ENCODE assay signal across 12 mouse cellular contexts in genomic region chr13:49556203-49556602, GRCm38 (mm10). TPM values are rescaled to one million over a fixed set of nuclear protein-coding genes. Genes with fewer than 3 reads are reported as not detected.
A peak's percentile ranks its signal among the peaks of the same experiment; 100 is the strongest.
DNase-seq lines count a peak whose midpoint lies in the region; TF ChIP-seq lines count a peak whose summit lies in the region.
"Had no signal": no experiment of that assay in that cellular context is flagged by ENCODE, and none has a peak within 500 bp of the region (broad histone marks: within the 10 kb centered on the region; RNA-seq: fewer than 3 reads in every experiment).

No protein-coding gene starts in this region.

- TF ChIP-seq CTCF in thymus, adult 2 months (IDR thresholded peaks at IDR 0.05; ENCODE audit: borderline replicate concordance, control insufficient read depth, extremely low read depth, insufficient read depth, low read length, poor library complexity), result no peak

- WGBS in thymus, adult 2 months, result 94% methylated on average over 1 of the region's 1 CpGs

- H3K4me3 ChIP-seq in thymus, adult 2 months (ENCODE audit: control insufficient read depth, insufficient read depth, low read length), result no peak overlapping the region
- H3K4me3 ChIP-seq: liver, embryonic 15.5 days; neural tube, embryonic 12.5 days had no signal

- no peaks in the 10 kb centered on the region for H3K27me3 ChIP-seq in thymus, adult 2 months (ENCODE audit: control insufficient read depth, insufficient read depth, low read length)
- H3K27me3 ChIP-seq: liver, embryonic 15.5 days; neural tube, embryonic 12.5 days had no signal

- no peaks in the 10 kb centered on the region for H3K4me1 ChIP-seq in thymus, adult 2 months (replicated peaks; ENCODE audit: control insufficient read depth, insufficient read depth, low read length)
- H3K4me1 ChIP-seq: neural tube, embryonic 12.5 days had no signal

- no peak overlapping the region for H3K27ac ChIP-seq in thymus, adult 2 months (ENCODE audit: control insufficient read depth, insufficient read depth, low read length)
- H3K27ac ChIP-seq: liver, embryonic 15.5 days; neural tube, embryonic 12.5 days had no signal

- H3K36me3 ChIP-seq in thymus, adult 2 months (ENCODE audit: control insufficient read depth, insufficient read depth, low read length), result no peaks in the 10 kb centered on the region
- H3K36me3 ChIP-seq: liver, embryonic 15.5 days; neural tube, embryonic 12.5 days had no signal

- DNase-seq in gastrocnemius, adult 18-20 months (ENCODE audit: low spot score), result peak; percentile 48
- DNase-seq in gastrocnemius, postnatal 4 days (ENCODE audit: low spot score in 2 of 2), result no peak
- peak; percentile 28 for DNase-seq in 416B (ENCODE audit: low read depth)
- DNase-seq in brain, adult 2 months (ENCODE audit: low read depth, low spot score), result peak; percentile 49
- peak; percentile 6 for DNase-seq in induced T-regulatory cell, adult 2 months (ENCODE audit: low read depth)
- no peak for DNase-seq in thymus, adult 2 months
- DNase-seq in spleen, postnatal 14 days (ENCODE audit: low spot score in 2 of 2), result no peak
- DNase-seq in kidney, adult 18-20 months, result no peak
- DNase-seq: midbrain, embryonic 14.5 days; thymus, postnatal 36 days had no signal

- no peak for TF ChIP-seq POLR2A in thymus, adult 2 months (IDR thresholded peaks at IDR 0.05; ENCODE audit: control insufficient read depth, extremely low read depth, insufficient read depth, low read length, poor library complexity)

RNA-seq across cellular contexts. Expression of gene Aspn, which starts 12.0 kb away (rescaled TPM):
- 10 to 100 TPM in 1 of 2 experiments, 1 to 10 TPM in 1; 7.6 to 14.9 TPM for total RNA-seq in gastrocnemius, adult 18-20 months (2021)
- total RNA-seq in gastrocnemius, postnatal 4 days (2021), result 100 to 1,000 TPM; 194 to 215 TPM
- polyA plus RNA-seq in thymus, adult 2 months (2012; rRNA removed), result 0.13 and 0.24 TPM in 2 replicates

RNA-seq across cellular contexts. Expression of gene Omd, which starts 26.1 kb away (rescaled TPM):
- total RNA-seq in gastrocnemius, adult 18-20 months (2021), result 1 to 10 TPM in 1 of 2 experiments, under 1 TPM in 1; 0.82 to 2.1 TPM
- 1 to 10 TPM in 1 of 2 experiments, under 1 TPM in 1; 0.93 to 1.5 TPM for total RNA-seq in gastrocnemius, postnatal 4 days (2021)
- not detected in 2 replicates for polyA plus RNA-seq in thymus, adult 2 months (2012; rRNA removed)

RNA-seq across cellular contexts. Expression of gene Ecm2, which starts 51.6 kb away (rescaled TPM):
- 1 to 10 TPM; 6.7 to 9.3 TPM for total RNA-seq in gastrocnemius, adult 18-20 months (2021)
- total RNA-seq in gastrocnemius, postnatal 4 days (2021), result 10 to 100 TPM; 11.7 to 14.8 TPM
- polyA plus RNA-seq in thymus, adult 2 months (2012; rRNA removed), result 0.66 and 0.84 TPM in 2 replicates

RNA-seq across cellular contexts. Expression of gene Ogn, which starts 51.6 kb away (rescaled TPM):
- 10 to 100 TPM; 18.4 to 31.0 TPM for total RNA-seq in gastrocnemius, adult 18-20 months (2021)
- 100 to 1,000 TPM; 194 to 208 TPM for total RNA-seq in gastrocnemius, postnatal 4 days (2021)
- 0.92 and 2.0 TPM in 2 replicates for polyA plus RNA-seq in thymus, adult 2 months (2012; rRNA removed)

Comparison
In these comparisons a context has a peak if more than half of its experiments do, and no peak if none do; other contexts are left out.
1. DNase-seq: peak in gastrocnemius, adult 18-20 months (single experiment), 416B (single experiment), brain, adult 2 months (single experiment) and induced T-regulatory cell, adult 2 months (single experiment); none in gastrocnemius, postnatal 4 days (0 of 2), thymus, adult 2 months (single experiment), spleen, postnatal 14 days (0 of 2) and kidney, adult 18-20 months (single experiment).
2. RNA of gene Aspn, which starts 12.0 kb away (total RNA-seq): 194 to 215 TPM in gastrocnemius, postnatal 4 days; 7.6 to 14.9 TPM in gastrocnemius, adult 18-20 months; every median in the first group is over 10 times any median in the second.